Mouse (Mus musculus): ENCODE measurements around the gene Kri1. TPM values are rescaled to one million over a fixed set of nuclear protein-coding genes. Genes with fewer than 3 reads are reported as not detected.
"Not testable (repeated sequence)": the region's sequence is repeated elsewhere in the genome, so short reads cannot be mapped to it uniquely, and the experiment has no call there.

Gene Kri1
- total RNA-seq, 2 experiments from 2014 or later: 36.4 to 48.4 TPM

DNA sequence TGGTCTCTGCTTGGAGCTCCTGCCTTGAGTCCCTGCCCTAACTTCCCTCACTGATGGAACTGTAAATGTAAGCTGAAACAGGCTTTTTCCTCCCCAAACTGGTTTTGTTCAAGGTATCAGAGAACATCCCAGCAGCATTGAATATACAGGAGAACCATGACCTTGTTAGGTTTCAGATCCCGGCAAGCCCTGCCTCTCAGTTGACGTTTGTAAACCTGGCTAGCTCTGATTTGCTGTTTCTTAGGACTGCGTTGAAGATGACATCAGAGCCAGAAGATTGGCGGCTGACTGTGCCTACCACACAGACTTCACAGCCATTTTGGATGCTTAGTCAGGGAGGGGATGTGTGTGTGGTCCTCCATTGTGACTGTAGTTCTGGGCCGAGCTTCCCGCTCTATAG is 63.9 kb downstream of the Kri1 start:
- DNase-seq (ENCODE audit: extremely low spot score in 1 of 2, low spot score in 1 of 2): no peak

DNA sequence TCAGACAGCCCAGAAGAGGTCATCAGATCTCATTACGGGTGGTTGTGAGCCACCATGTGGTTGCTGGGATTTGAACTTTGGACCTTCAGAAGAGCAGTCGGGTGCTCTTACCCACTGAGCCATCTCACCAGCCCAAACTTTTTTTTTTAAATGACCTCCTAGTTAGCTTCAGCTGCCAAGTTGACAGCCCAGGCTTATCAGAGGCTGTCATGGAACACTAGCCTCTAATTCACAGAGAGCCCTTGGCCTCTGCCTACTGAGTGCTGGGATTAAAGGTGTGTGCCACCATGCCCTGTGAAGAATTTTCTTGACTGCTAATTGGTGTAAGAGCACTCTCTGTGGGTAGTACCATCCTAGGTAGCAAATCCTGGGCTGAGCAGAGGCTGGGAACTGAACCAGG is 64.3 kb downstream of the Kri1 start:
- DNase-seq (ENCODE audit: extremely low spot score in 1 of 2, low spot score in 1 of 2): not testable (repeated sequence)

Other genes with a start within 250 kb of the Kri1 start
- gene Zglp1, start 220.9 kb downstream of the Kri1 start, total RNA-seq (2021): under 1 TPM in 1 of 2 experiments, not detected in 1; 0.94 TPM
- 1 to 10 TPM; 1.1 to 1.3 TPM for gene Gm49373, start 214.9 kb downstream of the Kri1 start, total RNA-seq (2021)
- 10 to 100 TPM; 67.2 to 68.2 TPM for gene Fdx1l, start 214.4 kb downstream of the Kri1 start, total RNA-seq (2021)
- gene Gm38431, start 196.0 kb downstream of the Kri1 start, total RNA-seq (2021): 1 to 10 TPM; 2.4 to 2.7 TPM
- gene Raver1, start 196.0 kb downstream of the Kri1 start, total RNA-seq (2021): 10 to 100 TPM; 28.4 to 34.7 TPM
- gene Tyk2, start 156.7 kb downstream of the Kri1 start, total RNA-seq (2021): 10 to 100 TPM; 12.7 to 16.4 TPM
- gene Cdc37, start 138.0 kb downstream of the Kri1 start, total RNA-seq (2021): 100 to 1,000 TPM; 144 to 156 TPM
- 10 to 100 TPM; 74.0 to 85.1 TPM for gene Pde4a, start 122.3 kb downstream of the Kri1 start, total RNA-seq (2021)
- gene Keap1, start 48.6 kb downstream of the Kri1 start, total RNA-seq (2021): 10 to 100 TPM; 56.7 to 60.1 TPM
- 10 to 100 TPM; 13.1 to 14.5 TPM for gene S1pr5, start 39.5 kb downstream of the Kri1 start, total RNA-seq (2021)
- gene Atg4d, start 22.7 kb downstream of the Kri1 start, total RNA-seq (2021): 10 to 100 TPM; 39.1 to 40.0 TPM
- gene Cdkn2d, start 3.4 kb upstream of the Kri1 start, total RNA-seq (2021): 10 to 100 TPM; 53.6 to 61.7 TPM
- under 1 TPM; 0.42 to 0.73 TPM for gene Ap1m2, start 24.4 kb upstream of the Kri1 start, total RNA-seq (2021)
- 10 to 100 TPM; 50.8 to 54.6 TPM for gene Slc44a2, start 32.7 kb upstream of the Kri1 start, total RNA-seq (2021)
- 10 to 100 TPM; 85.6 to 92.6 TPM for gene Ilf3, start 79.9 kb upstream of the Kri1 start, total RNA-seq (2021)
- gene Qtrt1, start 123.9 kb upstream of the Kri1 start, total RNA-seq (2021): 10 to 100 TPM; 21.4 to 31.6 TPM
- gene Dnm2, start 136.9 kb upstream of the Kri1 start, total RNA-seq (2021): 10 to 100 TPM; 55.2 to 77.1 TPM
- 10 to 100 TPM; 12.9 to 14.0 TPM for gene Tmed1, start 222.3 kb upstream of the Kri1 start, total RNA-seq (2021)
- under 1 TPM; 0.47 to 0.61 TPM for gene AB124611, start 238.2 kb upstream of the Kri1 start, total RNA-seq (2021)